Mouse (Mus musculus) heart, embryonic 13.5 days (tissue): ENCODE results near the gene Dapk2. TPM values are rescaled to one million over a fixed set of nuclear protein-coding genes. Genes with fewer than 3 reads are reported as not detected.

ENCODE experiments used
- ATAC-seq: fragments of 200-750 bp; cut with Nextera tagmentation; 2 replicates; pipeline ENCODE4 v1.8.0; 2017; ENCODE audit warnings: moderate TSS enrichment; ENCODE audit not compliant: insufficient number of reproducible peaks, low FRiP score, low TSS enrichment; ENCODE audit errors: extremely low read depth
- H3K27ac ChIP-seq: fragments of 300-500 bp; sonication (generic); replicated peaks from 2 replicates; pipeline ENCODE4 v1.5.1; 2015; ENCODE audit warnings: moderate library complexity, mild to moderate bottlenecking, inconsistent platforms
- H3K27me3 ChIP-seq: fragments of 300-500 bp; sonication (generic); replicated peaks from 2 replicates; pipeline ENCODE4 v1.6.1; 2015; ENCODE audit warnings: mild to moderate bottlenecking, inconsistent platforms
- H3K36me3 ChIP-seq: fragments of 300-500 bp; sonication (generic); 2 replicates; pipeline ENCODE4 v1.6.1; 2015; ENCODE audit warnings: mild to moderate bottlenecking, inconsistent platforms
- H3K4me1 ChIP-seq: fragments of 300-500 bp; sonication (generic); 2 replicates; pipeline ENCODE4 v1.6.1; 2015; ENCODE audit warnings: inconsistent platforms
- H3K4me2 ChIP-seq: fragments of 300-500 bp; sonication (generic); 2 replicates; pipeline ENCODE4 v1.6.1; 2015; ENCODE audit warnings: inconsistent platforms, mild to moderate bottlenecking, moderate library complexity
- H3K4me3 ChIP-seq: fragments of 300-500 bp; sonication (generic); 2 replicates; pipeline ENCODE4 v1.5.1; 2015; ENCODE audit warnings: moderate library complexity, mild to moderate bottlenecking, inconsistent platforms
- H3K9ac ChIP-seq: fragments of 300-500 bp; sonication (generic); 2 replicates; pipeline ENCODE4 v1.6.1; 2015; ENCODE audit warnings: inconsistent platforms, mild to moderate bottlenecking, moderate library complexity
- H3K9me3 ChIP-seq: fragments of 300-500 bp; sonication (generic); 2 replicates; pipeline ENCODE4 v1.6.1; 2016; ENCODE audit warnings: inconsistent platforms
- WGBS: fragments of 180-500 bp; shearing (Covaris S2); methylation state at CpG from one replicate; pipeline ENCODE4 v1.1.7; 2015; ENCODE audit warnings: mixed read lengths; 5-methylcytosine and 5-hydroxymethylcytosine counted together
- polyA plus RNA-seq: library from polyadenylated mRNA; unstranded; fragments of >200 nt; fragmentation: Nextera tagmentation; extraction: Ambion mirVana; gene quantifications from 2 replicates; pipeline ENCODE4 v1.2.1, GENCODE M21; 2015

Dapk2 gene
- polyA plus RNA-seq, 1 experiment from 2014 or later = 4.5 TPM

GRCm38 (mm10) chr9:66144248-66144647 lies 13.8 kb upstream of the Dapk2 start:
- no peak overlapping the region for H3K4me2 ChIP-seq
- no peak overlapping the region for H3K27ac ChIP-seq
- H3K9ac ChIP-seq = no peak overlapping the region
- 6% methylated on average over 6 of the region's 6 CpGs for WGBS
- no peaks in the 10 kb centered on the region; the same call in 1 of the 2 replicates for H3K27me3 ChIP-seq
- H3K36me3 ChIP-seq = peaks cover 17% of the 10 kb centered on the region
- no peak overlapping the region for H3K4me3 ChIP-seq
- H3K9me3 ChIP-seq = no peaks in the 10 kb centered on the region
- H3K4me1 ChIP-seq = no peaks in the 10 kb centered on the region
- no peak for ATAC-seq

GRCm38 (mm10) chr9:66146141-66146540 lies 11.9 kb upstream of the Dapk2 start:
- no peaks in the 10 kb centered on the region for H3K9me3 ChIP-seq
- ATAC-seq = no peak
- H3K4me2 ChIP-seq = no peak overlapping the region
- no peak overlapping the region for H3K27ac ChIP-seq
- peaks cover 10% of the 10 kb centered on the region; the same call in 1 of the 2 replicates for H3K27me3 ChIP-seq
- H3K4me3 ChIP-seq = no peak overlapping the region
- no peaks in the 10 kb centered on the region; the same call in 1 of the 2 replicates for H3K36me3 ChIP-seq
- H3K9ac ChIP-seq = no peak overlapping the region
- no peaks in the 10 kb centered on the region for H3K4me1 ChIP-seq

GRCm38 (mm10) chr9:66152011-66152410 lies 6.0 kb upstream of the Dapk2 start:
- no peaks in the 10 kb centered on the region for H3K9me3 ChIP-seq
- H3K27me3 ChIP-seq = peaks cover 36% of the 10 kb centered on the region
- H3K27ac ChIP-seq = no peak overlapping the region
- no peak for ATAC-seq
- no peaks in the 10 kb centered on the region for H3K4me1 ChIP-seq
- no peak overlapping the region for H3K9ac ChIP-seq
- WGBS = 47% methylated on average over 9 of the region's 9 CpGs
- H3K4me3 ChIP-seq = no peak overlapping the region
- no peak overlapping the region for H3K4me2 ChIP-seq
- H3K36me3 ChIP-seq = no peaks in the 10 kb centered on the region

- H3K4me3 ChIP-seq = no peak overlapping the region
- 0 out of 2 replicates have a peak, but pooled peaks cover 5% of the 10 kb centered on the region for H3K4me1 ChIP-seq
- no peak overlapping the region for H3K4me2 ChIP-seq
- H3K27me3 ChIP-seq = peaks cover 45% of the 10 kb centered on the region
- no peak for ATAC-seq
- no peak overlapping the region for H3K9ac ChIP-seq
- H3K27ac ChIP-seq = no peak overlapping the region
- H3K36me3 ChIP-seq = no peaks in the 10 kb centered on the region
- H3K9me3 ChIP-seq = no peaks in the 10 kb centered on the region
- 84% methylated on average over 6 of the region's 6 CpGs for WGBS
Measured at GRCm38 (mm10) chr9:66153594-66153993, 4.4 kb upstream of the Dapk2 start.

- WGBS = 85% methylated on average over 9 of the region's 9 CpGs
- H3K4me1 ChIP-seq = peaks cover 9% of the 10 kb centered on the region; the same call in 1 of the 2 replicates
Measured at GRCm38 (mm10) chr9:66154013-66154412, 4.0 kb upstream of the Dapk2 start.

GRCm38 (mm10) chr9:66155534-66155933 lies 2.5 kb upstream of the Dapk2 start:
- H3K36me3 ChIP-seq = no peaks in the 10 kb centered on the region
- WGBS = 77% methylated on average over 1 of the region's 1 CpGs
- H3K4me3 ChIP-seq = no peak overlapping the region
- H3K27me3 ChIP-seq = peaks cover 51% of the 10 kb centered on the region
- no peaks in the 10 kb centered on the region for H3K9me3 ChIP-seq
- ATAC-seq = no peak
- H3K4me1 ChIP-seq = peaks cover 9% of the 10 kb centered on the region; the same call in 1 of the 2 replicates
- no peak overlapping the region for H3K4me2 ChIP-seq
- no peak overlapping the region for H3K27ac ChIP-seq
- H3K9ac ChIP-seq = no peak overlapping the region

More at GRCm38 (mm10) chr9:66154013-66154412, 4.0 kb upstream of the Dapk2 start:
- no peak for ATAC-seq
- no peak overlapping the region for H3K9ac ChIP-seq
- no peaks in the 10 kb centered on the region for H3K9me3 ChIP-seq
- peaks cover 49% of the 10 kb centered on the region for H3K27me3 ChIP-seq
- no peaks in the 10 kb centered on the region for H3K36me3 ChIP-seq
- no peak overlapping the region for H3K4me3 ChIP-seq
- no peak overlapping the region for H3K4me2 ChIP-seq
- no peak overlapping the region for H3K27ac ChIP-seq

GRCm38 (mm10) chr9:66158885-66159430 lies 935 bp downstream of the Dapk2 start:
- peaks cover 14% of the 10 kb centered on the region for H3K4me1 ChIP-seq
- no peaks in the 10 kb centered on the region for H3K36me3 ChIP-seq
- ATAC-seq = no peak
- peaks cover 28% of the 10 kb centered on the region for H3K27me3 ChIP-seq
- H3K4me2 ChIP-seq = peak overlapping the region; percentile 78
- H3K27ac ChIP-seq = no peak overlapping the region
- no peak overlapping the region; the same call in 1 of the 2 replicates for H3K9ac ChIP-seq
- H3K9me3 ChIP-seq = no peaks in the 10 kb centered on the region
- H3K4me3 ChIP-seq = peak overlapping the region; percentile 56
- 76% methylated on average over 6 of the region's 6 CpGs for WGBS

GRCm38 (mm10) chr9:66160155-66160554 lies 2.1 kb downstream of the Dapk2 start:
- 88% methylated on average over 2 of the region's 2 CpGs for WGBS
- H3K4me3 ChIP-seq = no peak overlapping the region

GRCm38 (mm10) chr9:66162995-66163394 lies 5.0 kb downstream of the Dapk2 start:
- H3K9me3 ChIP-seq = no peaks in the 10 kb centered on the region
- ATAC-seq = no peak
- 61% methylated on average over 9 of the region's 9 CpGs for WGBS

More at GRCm38 (mm10) chr9:66160155-66160554, 2.1 kb downstream of the Dapk2 start:
- no peak overlapping the region for H3K27ac ChIP-seq
- peaks cover 28% of the 10 kb centered on the region for H3K27me3 ChIP-seq
- no peaks in the 10 kb centered on the region for H3K36me3 ChIP-seq
- H3K4me1 ChIP-seq = peaks cover 14% of the 10 kb centered on the region
- ATAC-seq = no peak
- H3K4me2 ChIP-seq = no peak overlapping the region
- no peak overlapping the region for H3K9ac ChIP-seq
- H3K9me3 ChIP-seq = no peaks in the 10 kb centered on the region

GRCm38 (mm10) chr9:66167222-66167621 lies 9.2 kb downstream of the Dapk2 start:
- ATAC-seq = no peak
- WGBS = 77% methylated on average over 5 of the region's 5 CpGs
- Histone ChIP-seq H3K4me1 (peaks cover 51% of the 10 kb centered on the region), H3K4me2 (no peak overlapping the region), H3K9me3 (no peaks in the 10 kb centered on the region), H3K27ac (no peak overlapping the region), H3K4me3 (no peak overlapping the region), H3K9ac (no peak overlapping the region), H3K27me3 (no peaks in the 10 kb centered on the region), H3K36me3 (no peaks in the 10 kb centered on the region)

More at GRCm38 (mm10) chr9:66162995-66163394, 5.0 kb downstream of the Dapk2 start:
- peaks cover 28% of the 10 kb centered on the region for H3K4me1 ChIP-seq
- H3K4me2 ChIP-seq = no peak overlapping the region
- no peak overlapping the region for H3K27ac ChIP-seq
- peaks cover 12% of the 10 kb centered on the region for H3K27me3 ChIP-seq
- H3K9ac ChIP-seq = no peak overlapping the region
- no peaks in the 10 kb centered on the region for H3K36me3 ChIP-seq
- no peak overlapping the region for H3K4me3 ChIP-seq

- Histone ChIP-seq H3K4me3 (no peak overlapping the region), H3K9me3 (no peaks in the 10 kb centered on the region), H3K4me1 (peaks cover 46% of the 10 kb centered on the region), H3K36me3 (no peaks in the 10 kb centered on the region), H3K9ac (no peak overlapping the region), H3K27me3 (no peaks in the 10 kb centered on the region), H3K4me2 (no peak overlapping the region), H3K27ac (no peak overlapping the region)
- WGBS = 16% methylated on average over 1 of the region's 1 CpGs
- ATAC-seq = no peak
Measured at GRCm38 (mm10) chr9:66168233-66168632, 10.2 kb downstream of the Dapk2 start.

- Histone ChIP-seq H3K9ac (no peak overlapping the region), H3K27me3 (no peaks in the 10 kb centered on the region), H3K9me3 (no peaks in the 10 kb centered on the region), H3K4me2 (no peak overlapping the region), H3K27ac (no peak overlapping the region), H3K36me3 (no peaks in the 10 kb centered on the region), H3K4me1 (peaks cover 46% of the 10 kb centered on the region), H3K4me3 (no peak overlapping the region)
- WGBS = 61% methylated on average over 5 of the region's 5 CpGs
- ATAC-seq = no peak
Measured at GRCm38 (mm10) chr9:66170506-66170905, 12.5 kb downstream of the Dapk2 start.
